Mouse (Mus musculus) hematopoietic multipotent progenitor cell, adult 10-12 weeks (in vitro differentiated cells): ENCODE results near the gene Rcor3. TPM values are rescaled to one million over a fixed set of nuclear protein-coding genes. Genes with fewer than 3 reads are reported as not detected.

Experiments
- polyA plus RNA-seq: library from polyadenylated mRNA; stranded (reverse); fragments of >175 nt; gene quantifications from 2 replicates; pipeline ENCODE4 v1.2.3, GENCODE M21; 2012; ENCODE audit warnings: low replicate concordance

Gene Rcor3
- 15.3 and 18.7 TPM in 2 replicates for polyA plus RNA-seq

GRCm38 (mm10) chr1:192137926-192138910 lies at the start of gene Rcor3:
TSS of gene Rcor3 (minus strand) at chr1:192138062.

DNA sequence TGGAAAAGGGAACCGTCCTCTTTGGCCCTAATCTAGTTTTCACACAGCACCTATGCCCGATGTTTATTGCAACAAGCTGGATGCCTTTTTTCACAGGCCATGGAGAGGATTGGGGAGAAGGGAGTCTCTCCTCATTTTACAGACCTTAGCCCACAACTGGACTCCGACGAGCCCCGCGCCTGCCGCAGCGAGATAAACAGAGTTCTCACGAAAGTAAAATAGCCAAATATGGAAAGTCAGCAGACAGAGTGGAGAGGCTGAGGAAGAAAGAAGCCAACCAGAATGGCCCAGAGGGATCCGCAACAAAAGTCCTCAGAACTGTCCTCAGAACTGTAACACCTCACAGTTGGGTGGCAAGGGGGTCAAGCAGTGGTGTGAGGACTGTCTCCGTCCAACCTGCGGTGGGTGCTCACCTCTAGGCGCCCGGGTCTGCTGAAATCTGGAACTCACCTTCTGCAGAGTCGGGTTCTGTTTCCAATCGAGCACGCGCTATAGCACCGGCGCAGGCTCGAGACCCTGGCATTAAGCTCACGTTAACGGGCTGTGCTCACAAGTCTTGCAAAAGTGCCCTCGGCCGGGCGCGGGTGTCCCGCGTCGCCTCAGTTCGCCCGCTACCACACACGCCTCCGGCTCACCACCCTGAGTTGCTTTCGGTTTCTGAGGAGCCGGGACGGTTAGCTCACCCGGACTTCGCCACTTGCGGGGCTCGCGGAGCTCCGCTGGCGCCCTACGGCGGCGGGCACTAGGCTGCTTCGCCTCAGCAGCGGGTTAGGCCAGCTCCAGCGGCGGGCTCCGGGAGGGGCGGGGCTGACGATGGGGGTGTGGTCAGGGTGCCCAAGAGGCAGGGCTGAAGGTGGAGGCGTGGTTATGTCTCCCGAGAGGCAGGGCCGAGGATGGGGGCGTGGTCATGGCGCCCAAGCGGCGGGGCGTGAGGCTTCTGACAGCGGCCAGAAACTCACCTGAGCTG lies 45.8 kb downstream of the Rcor3 start, which contains the start of gene Traf5:
Gene Traf5, minus strand, starts transcription at position 754 of the 967 bp plus-strand sequence.

Other genes with a start within 250 kb of the Rcor3 start
- gene Slc30a1, start 231.3 kb downstream of the Rcor3 start, polyA plus RNA-seq = 11.5 and 19.6 TPM in 2 replicates
- gene Rd3, start 160.7 kb downstream of the Rcor3 start, polyA plus RNA-seq = 0.38 and 1.6 TPM in 2 replicates
- gene Traf5, start 45.5 kb downstream of the Rcor3 start, polyA plus RNA-seq = 18.4 and 26.2 TPM in 2 replicates
- 0.03 and 0.07 TPM in 2 replicates for gene Kcnh1, start 52.7 kb upstream of the Rcor3 start, polyA plus RNA-seq